Mouse (Mus musculus) forebrain, embryonic 14.5 days (tissue): Measurements from ENCODE around the gene Pard3b. TPM values are rescaled to one million over a fixed set of nuclear protein-coding genes. Genes with fewer than 3 reads are reported as not detected.

Experiments
- ATAC-seq: fragments of 200-750 bp; cut with Nextera tagmentation; 2 replicates; pipeline ENCODE4 v1.8.0; 2017; ENCODE audit warnings: mild to moderate bottlenecking, moderate library complexity
- DNase-seq: peaks from one replicate; pipeline ENCODE4 v3.0.0-alpha.2; 2015; ENCODE audit warnings: low spot score
- H3K27ac ChIP-seq: fragments of 300-500 bp; sonication (generic); 2 replicates; pipeline ENCODE4 v1.5.1; 2014; ENCODE audit warnings: low read depth, mild to moderate bottlenecking, control low read depth, low read length, moderate library complexity
- H3K27me3 ChIP-seq: fragments of 300-500 bp; sonication (generic); replicated peaks from 2 replicates; pipeline ENCODE4 v1.6.1; 2014; ENCODE audit warnings: low read length, control low read depth, mixed read lengths; ENCODE audit not compliant: control insufficient read depth, insufficient read depth
- H3K36me3 ChIP-seq: fragments of 300-500 bp; sonication (generic); 2 replicates; pipeline ENCODE4 v1.6.1; 2014; ENCODE audit warnings: low read length, control low read depth; ENCODE audit not compliant: control insufficient read depth, insufficient read depth
- H3K4me1 ChIP-seq: fragments of 300-500 bp; sonication (generic); 2 replicates; pipeline ENCODE4 v1.6.1; 2014; ENCODE audit warnings: antibody characterized with exemption, low read length, control low read depth; ENCODE audit not compliant: control insufficient read depth, insufficient read depth
- H3K4me2 ChIP-seq: fragments of 300-500 bp; sonication (generic); 2 replicates; pipeline ENCODE4 v1.6.1; 2014; ENCODE audit warnings: mild to moderate bottlenecking, control low read depth, low read length
- H3K4me3 ChIP-seq: fragments of 300-500 bp; sonication (generic); 2 replicates; pipeline ENCODE4 v1.5.1; 2014; ENCODE audit warnings: low read depth, low read length, control low read depth
- H3K9ac ChIP-seq: fragments of 300-500 bp; sonication (generic); 2 replicates; pipeline ENCODE4 v1.6.1; 2014; ENCODE audit warnings: mild to moderate bottlenecking, low read length, control low read depth, moderate library complexity
- H3K9me3 ChIP-seq: fragments of 300-500 bp; sonication (generic); replicated peaks from 2 replicates; pipeline ENCODE4 v1.6.1; 2016; ENCODE audit warnings: low read length, control low read depth, mixed read lengths; ENCODE audit not compliant: control insufficient read depth
- WGBS: fragments of 180-500 bp; shearing (Covaris S2); extraction: QIAGEN DNeasy Blood & Tissue Kit; methylation state at CpG from one replicate; pipeline ENCODE4 v1.1.7; 2014; 5-methylcytosine and 5-hydroxymethylcytosine counted together
- polyA plus RNA-seq: library from polyadenylated mRNA; unstranded; fragments of >200 nt; fragmentation: Nextera tagmentation; extraction: Ambion mirVana; gene quantifications from 2 replicates; pipeline ENCODE4 v1.2.1, GENCODE M21; 2014

The Pard3b gene
- polyA plus RNA-seq, 1 experiment from 2014 or later, result 4.3 TPM

DNA sequence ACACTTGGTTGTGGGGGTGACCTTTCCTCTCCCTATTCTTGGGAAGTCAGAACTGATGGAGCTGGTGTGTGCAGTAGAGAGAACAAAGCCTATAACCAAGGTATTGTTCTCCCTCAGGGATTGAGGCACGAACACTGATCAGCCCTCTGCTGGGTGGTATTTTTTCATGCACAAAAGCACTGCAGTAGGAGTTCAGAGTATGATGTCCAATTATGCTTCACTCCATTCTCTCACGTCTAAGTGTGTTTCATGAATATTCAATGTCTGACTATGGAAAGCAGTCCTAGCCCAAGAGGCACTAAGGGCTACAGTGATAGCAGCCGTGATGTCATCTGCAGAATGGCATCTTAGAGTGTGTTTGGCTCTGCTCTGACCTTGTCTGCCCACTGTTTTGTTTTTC is 359.1 kb downstream of the Pard3b start:
- Histone ChIP-seq H3K27ac (no peak overlapping the region), H3K4me1 (peaks cover 6% of the 10 kb centered on the region; the same call in 1 of the 2 replicates), H3K4me3 (no peak overlapping the region), H3K4me2 (no peak overlapping the region), H3K27me3 (no peaks in the 10 kb centered on the region), H3K9ac (no peak overlapping the region), H3K36me3 (no peaks in the 10 kb centered on the region), H3K9me3 (no peaks in the 10 kb centered on the region)
- ATAC-seq (peak; percentile 82), DNase-seq (peak; percentile 61)
- 3% methylated on average over 3 of the region's 3 CpGs for WGBS

DNA sequence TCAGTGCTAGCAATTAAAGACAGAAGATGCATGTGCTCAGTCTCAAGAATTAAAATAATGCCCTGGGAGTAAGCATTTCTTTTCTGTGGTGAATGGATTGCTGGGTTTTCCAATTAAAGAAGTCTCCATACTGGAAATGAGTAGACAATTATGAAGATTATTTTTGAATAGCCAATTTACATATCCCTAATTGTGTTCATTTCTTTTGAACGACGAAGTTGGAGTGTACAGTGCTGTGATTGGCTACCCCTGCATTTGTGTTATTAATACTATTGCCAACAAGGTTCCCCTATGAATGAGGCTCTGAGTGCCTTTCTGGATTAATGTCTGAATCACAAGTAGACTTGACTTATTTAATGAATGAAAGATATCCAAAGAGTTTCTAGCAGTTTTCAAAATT is 370.2 kb downstream of the Pard3b start:
- WGBS, result 29% methylated on average over 2 of the region's 2 CpGs
- DNase-seq (peak; percentile 40), ATAC-seq (peak; percentile 68)
- no peak overlapping the region for H3K9ac ChIP-seq
- no peaks in the 10 kb centered on the region for H3K36me3 ChIP-seq
- no peak overlapping the region for H3K4me3 ChIP-seq
- no peak overlapping the region for H3K4me2 ChIP-seq
- H3K9me3 ChIP-seq, result no peaks in the 10 kb centered on the region
- H3K27me3 ChIP-seq, result no peaks in the 10 kb centered on the region
- H3K4me1 ChIP-seq, result peaks cover 5% of the 10 kb centered on the region
- H3K27ac ChIP-seq, result no peak overlapping the region

DNA sequence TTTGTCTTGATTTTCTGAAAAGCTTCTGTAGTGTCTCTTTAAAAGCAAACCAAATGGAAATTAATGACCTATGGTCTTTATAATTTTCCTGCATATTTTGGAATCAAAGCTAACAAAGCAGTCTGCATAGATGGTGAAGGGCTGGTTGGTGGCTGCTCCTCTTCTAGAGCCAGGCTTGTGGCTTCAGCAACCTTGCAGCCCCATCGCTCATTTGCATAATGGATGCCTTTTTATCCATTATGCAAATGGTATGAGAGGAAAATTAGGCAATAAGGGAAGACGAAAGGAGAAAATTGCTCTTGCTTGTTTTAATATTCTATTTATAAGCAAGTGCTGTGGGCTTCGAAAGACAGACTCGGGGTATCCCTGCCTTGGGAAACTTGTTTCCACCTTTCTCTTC is 373.1 kb downstream of the Pard3b start:
- WGBS, result 54% methylated on average over 4 of the region's 4 CpGs
- H3K4me1 ChIP-seq, result peaks cover 8% of the 10 kb centered on the region
- DNase-seq (peak; percentile 54), ATAC-seq (no peak)
- no peak overlapping the region for H3K9ac ChIP-seq
- no peaks in the 10 kb centered on the region for H3K36me3 ChIP-seq
- no peaks in the 10 kb centered on the region for H3K9me3 ChIP-seq
- H3K27me3 ChIP-seq, result no peaks in the 10 kb centered on the region
- no peak overlapping the region for H3K4me2 ChIP-seq
- no peak overlapping the region for H3K27ac ChIP-seq
- no peak overlapping the region for H3K4me3 ChIP-seq

DNA sequence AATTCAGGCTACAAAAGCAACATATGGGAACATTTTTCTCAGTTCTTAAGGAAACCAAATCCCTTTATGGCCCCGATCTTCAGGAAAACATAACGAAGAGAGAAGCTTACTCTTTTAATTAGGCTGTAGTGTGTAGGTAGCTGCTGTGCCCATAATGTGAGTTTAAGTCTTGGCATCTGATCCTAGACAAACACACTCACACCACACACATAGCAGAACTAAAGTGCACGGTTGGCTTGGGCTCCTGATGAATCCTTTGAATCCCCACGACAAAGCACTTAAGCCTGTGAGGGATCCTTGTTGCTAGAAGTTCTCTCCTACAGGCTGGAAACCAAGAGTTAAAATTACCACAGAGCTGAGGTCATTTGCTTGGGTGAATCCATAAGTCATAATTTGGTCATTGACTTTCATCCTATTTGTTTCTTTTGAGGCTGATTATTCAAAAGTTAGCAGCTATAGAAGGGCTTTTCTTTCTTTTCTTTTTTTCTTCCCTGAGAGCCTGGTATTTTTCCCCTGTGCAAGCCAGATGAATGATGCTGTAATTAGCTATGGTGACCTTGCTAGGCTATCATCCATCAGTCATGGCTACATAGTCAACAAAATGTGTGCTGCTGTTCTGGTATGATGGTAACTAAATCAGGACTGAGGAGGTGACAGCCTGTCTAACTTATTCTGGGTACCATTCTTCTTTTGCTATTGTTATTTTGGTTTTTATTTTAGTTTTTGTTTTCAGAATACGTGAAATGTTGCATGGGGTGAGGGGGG is 378.1 kb downstream of the Pard3b start:
- WGBS, result 6% methylated on average over 5 of the region's 5 CpGs
- no peak for ATAC-seq
- no peaks in the 10 kb centered on the region for H3K27me3 ChIP-seq

DNA sequence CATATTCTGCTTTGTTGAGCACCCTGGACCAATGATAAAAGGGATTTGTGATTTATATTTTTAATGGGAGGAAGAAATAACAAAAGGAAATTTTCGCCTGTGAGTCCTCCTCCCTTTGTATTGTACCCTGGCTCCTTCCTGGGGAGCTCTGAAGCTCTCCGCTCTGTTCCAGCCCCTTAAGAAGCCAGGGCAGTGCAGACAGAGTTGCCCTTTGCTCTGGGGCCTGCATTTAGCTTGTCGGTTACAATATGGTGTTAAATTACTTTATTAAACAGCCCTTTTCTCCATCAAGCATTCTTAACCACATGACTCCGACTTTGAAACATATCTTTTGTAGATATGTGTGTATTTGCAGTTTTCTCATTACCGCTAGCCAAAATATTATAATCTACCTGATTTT is 379.7 kb downstream of the Pard3b start:
- H3K9me3 ChIP-seq, result no peaks in the 10 kb centered on the region
- H3K36me3 ChIP-seq, result no peaks in the 10 kb centered on the region
- H3K4me2 ChIP-seq, result no peak overlapping the region
- H3K4me3 ChIP-seq, result no peak overlapping the region
- H3K27me3 ChIP-seq, result no peaks in the 10 kb centered on the region
- 37% methylated on average over 5 of the region's 5 CpGs for WGBS
- peaks cover 15% of the 10 kb centered on the region; the same call in 1 of the 2 replicates for H3K4me1 ChIP-seq
- no peak for ATAC-seq
- DNase-seq, result no peak
- no peak overlapping the region; the same call in 1 of the 2 replicates for H3K27ac ChIP-seq
- no peak overlapping the region for H3K9ac ChIP-seq

More for the DNA sequence above, 378.1 kb downstream of the Pard3b start:
- no peak overlapping the region for H3K27ac ChIP-seq
- peak; percentile 15 for DNase-seq
- no peak overlapping the region for H3K4me3 ChIP-seq
- H3K4me2 ChIP-seq, result no peak overlapping the region
- H3K4me1 ChIP-seq, result peaks cover 15% of the 10 kb centered on the region; the same call in 1 of the 2 replicates
- no peak overlapping the region for H3K9ac ChIP-seq
- H3K9me3 ChIP-seq, result no peaks in the 10 kb centered on the region
- H3K36me3 ChIP-seq, result no peaks in the 10 kb centered on the region

DNA sequence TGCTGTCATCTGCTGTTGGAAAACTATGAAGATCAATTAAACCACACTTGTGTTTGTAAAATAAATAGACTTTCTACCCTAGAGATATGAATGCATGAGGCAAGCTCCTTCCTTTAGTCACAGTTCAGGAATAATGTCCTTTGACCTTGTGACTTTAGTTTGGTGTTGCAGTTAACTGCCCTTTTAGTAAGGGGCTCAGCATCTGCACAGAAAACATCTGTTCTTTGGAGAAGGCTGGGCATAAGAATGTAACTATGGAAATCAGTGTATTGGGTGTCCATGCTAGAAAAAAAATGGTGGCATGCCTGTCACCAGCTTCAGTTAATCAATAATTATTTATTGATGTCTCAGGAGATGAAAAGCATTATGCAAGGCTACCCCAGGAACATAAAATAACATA is 381.1 kb downstream of the Pard3b start:
- no peak for DNase-seq
- Histone ChIP-seq H3K9me3 (no peaks in the 10 kb centered on the region), H3K27me3 (no peaks in the 10 kb centered on the region), H3K4me3 (no peak overlapping the region), H3K4me1 (peaks cover 15% of the 10 kb centered on the region; the same call in 1 of the 2 replicates), H3K9ac (no peak overlapping the region), H3K27ac (no peak overlapping the region), H3K36me3 (no peaks in the 10 kb centered on the region), H3K4me2 (no peak overlapping the region)
- no peak for ATAC-seq

DNA sequence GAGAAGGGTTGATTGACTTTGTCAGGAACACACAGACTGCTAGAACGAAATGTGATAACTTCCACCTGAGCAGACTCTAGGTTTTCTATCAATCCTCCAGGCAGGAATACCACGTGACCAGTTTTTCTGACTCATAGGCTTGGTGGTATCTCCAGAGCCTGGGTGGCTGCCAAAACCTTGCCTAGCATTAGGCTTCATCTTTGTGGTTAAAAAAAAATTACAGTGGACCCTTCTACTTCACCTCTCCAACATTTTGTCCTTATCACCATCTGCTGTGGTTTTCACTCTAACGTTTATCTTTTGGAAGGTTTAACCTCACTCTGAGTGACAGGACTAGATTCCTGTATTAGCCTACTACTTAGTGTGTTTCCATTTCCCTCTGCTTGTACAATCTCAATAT is 403.1 kb downstream of the Pard3b start:
- ATAC-seq, result no peak
- DNase-seq, result no peak

DNA sequence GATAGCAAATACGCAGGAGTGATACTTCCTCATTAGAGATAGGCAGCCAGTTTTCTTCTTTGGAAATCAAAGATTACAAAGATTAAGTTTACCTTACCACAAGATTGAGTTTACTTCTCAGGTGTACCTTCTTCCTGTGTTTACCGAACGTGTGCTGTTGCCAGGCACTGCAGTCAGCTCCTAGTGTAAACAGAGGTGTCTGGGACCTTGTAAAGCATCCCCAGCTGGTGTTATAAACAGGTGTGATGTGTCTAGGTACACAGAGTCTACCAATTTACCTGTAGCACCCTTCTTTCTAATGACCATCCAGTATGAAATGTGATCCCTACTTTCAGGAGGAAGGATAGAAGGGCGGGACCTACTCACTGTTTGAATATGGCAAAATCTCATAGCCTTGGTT is 410.0 kb downstream of the Pard3b start:
- Histone ChIP-seq H3K27me3 (no peaks in the 10 kb centered on the region), H3K4me3 (no peak overlapping the region), H3K4me2 (no peak overlapping the region), H3K36me3 (no peaks in the 10 kb centered on the region), H3K27ac (no peak overlapping the region), H3K9ac (no peak overlapping the region), H3K9me3 (no peaks in the 10 kb centered on the region), H3K4me1 (peaks cover 4% of the 10 kb centered on the region; the same call in 1 of the 2 replicates)
- no peak for DNase-seq
- no peak for ATAC-seq
- WGBS, result 92% methylated on average over 4 of the region's 4 CpGs

More for the DNA sequence above, 403.1 kb downstream of the Pard3b start:
- H3K27me3 ChIP-seq, result no peaks in the 10 kb centered on the region
- H3K9me3 ChIP-seq, result no peaks in the 10 kb centered on the region
- no peaks in the 10 kb centered on the region for H3K4me1 ChIP-seq
- no peak overlapping the region for H3K9ac ChIP-seq
- no peaks in the 10 kb centered on the region for H3K36me3 ChIP-seq
- H3K4me2 ChIP-seq, result no peak overlapping the region
- no peak overlapping the region for H3K27ac ChIP-seq
- no peak overlapping the region for H3K4me3 ChIP-seq
- WGBS, result 88% methylated on average over 3 of the region's 3 CpGs

DNA sequence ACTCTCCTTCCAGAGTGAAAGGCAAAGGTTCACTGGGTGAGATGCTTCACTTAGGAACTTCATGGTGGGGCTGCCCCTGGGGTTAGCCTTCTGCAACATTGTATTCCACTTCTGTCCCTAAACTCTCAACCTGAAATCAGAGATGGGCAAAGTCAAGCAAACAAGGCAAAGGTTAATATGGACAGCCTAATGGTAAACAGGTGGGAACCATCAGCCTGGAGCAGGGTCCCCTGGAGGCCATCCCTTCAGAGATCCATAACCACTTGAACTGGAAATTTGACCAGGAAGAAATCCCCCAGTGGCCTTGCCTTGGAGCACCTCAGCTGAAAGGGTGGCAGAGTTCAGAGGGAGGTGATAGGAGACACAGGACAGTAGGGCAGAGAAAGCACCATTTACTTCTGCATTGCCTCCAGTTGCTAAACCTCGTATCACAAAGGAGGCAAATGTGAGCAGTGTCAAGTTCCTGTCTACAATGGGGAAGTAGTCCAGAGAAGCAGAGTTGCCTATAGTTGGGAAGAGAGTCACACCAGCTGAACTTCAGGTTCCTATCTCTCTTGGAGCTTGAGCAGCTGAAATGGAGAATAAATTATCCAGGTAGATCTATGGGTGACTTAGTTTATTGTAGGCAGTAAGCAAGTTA is 412.7 kb downstream of the Pard3b start:
- Histone ChIP-seq H3K9ac (no peak overlapping the region), H3K27ac (no peak overlapping the region), H3K4me1 (peaks cover 7% of the 10 kb centered on the region; the same call in 1 of the 2 replicates), H3K36me3 (no peaks in the 10 kb centered on the region), H3K9me3 (no peaks in the 10 kb centered on the region), H3K27me3 (no peaks in the 10 kb centered on the region), H3K4me2 (no peak overlapping the region), H3K4me3 (no peak overlapping the region)
- ATAC-seq (no peak), DNase-seq (no peak)
- WGBS, result 63% methylated on average over 1 of the region's 1 CpGs
